Mouse (Mus musculus) pancreas, adult 10 weeks (tissue): ENCODE measurements around the gene Btf3. TPM values are rescaled to one million over a fixed set of nuclear protein-coding genes. Genes with fewer than 3 reads are reported as not detected.

Experiments
- polyA plus RNA-seq: library from polyadenylated mRNA; stranded (reverse); fragments of 350-450 nt; fragmentation: Illumina TruSeq; extraction: RNeasy Lipid Tissue Mini Kit (QIAGEN cat#74804); gene quantifications from one replicate; pipeline ENCODE4 v1.2.3, GENCODE M21; 2015; ENCODE audit warnings: low read depth, low replicate concordance; ENCODE audit not compliant: insufficient read depth

Gene Btf3
- polyA plus RNA-seq = 100 TPM

GRCm38 (mm10) chr13:98316480-98317245 is at the start of gene Btf3:
Gene Btf3 (minus strand): TSS chr13:98317006.

GRCm38 (mm10) chr13:98354090-98354801 is 37.4 kb upstream of the Btf3 start, which contains the start of gene Foxd1:
Gene Foxd1 (plus strand): TSS chr13:98354242.

GRCm38 (mm10) chr13:98279686-98280085 is 37.1 kb downstream of the Btf3 start, which contains the start of gene Gm21976:
Gene Gm21976 (plus strand): TSS chr13:98279887.

GRCm38 (mm10) chr13:98262636-98263457 is 54.0 kb downstream of the Btf3 start, which contains the start of the genes Utp15 and Ankra2:
Gene Utp15 (minus strand): TSS chr13:98263041.
Gene Ankra2 (plus strand): TSS chr13:98263074.

Other genes with a start within 250 kb of the Btf3 start
- 3.8 TPM for gene Arhgef28, start 110.6 kb downstream of the Btf3 start, polyA plus RNA-seq
- 3.9 TPM for gene Utp15, start 54.0 kb downstream of the Btf3 start, polyA plus RNA-seq
- gene Ankra2, start 53.9 kb downstream of the Btf3 start, polyA plus RNA-seq = 7.5 TPM
- gene Gm21976, start 37.1 kb downstream of the Btf3 start, polyA plus RNA-seq = not detected
- gene Foxd1, start 37.2 kb upstream of the Btf3 start, polyA plus RNA-seq = not detected
- not detected for gene Gm10320, start 175.0 kb upstream of the Btf3 start, polyA plus RNA-seq